Mouse (Mus musculus) megakaryocyte progenitor cell, adult 5-6 weeks (primary cell): ENCODE data around the gene Pxt1. TPM values are rescaled to one million over a fixed set of nuclear protein-coding genes. Genes with fewer than 3 reads are reported as not detected.
A peak's percentile ranks its signal among the peaks of the same experiment; 100 is the strongest.

Source experiments
- ATAC-seq: replicated peaks from 2 replicates; pipeline ENCODE4 v1.8.0; 2016; ENCODE audit warnings: mild to moderate bottlenecking, moderate TSS enrichment, inconsistent platforms; ENCODE audit not compliant: poor library complexity
- total RNA-seq, 2 experiments: library from RNA; stranded (forward) in 1 of 2; stranded (reverse) in 1 of 2; fragments of 157-497, 149-512 nt in 1 of 2; fragments of 200-1000 nt in 1 of 2; gene quantifications; 2 replicates each; pipeline versions ENCODE4 v1.2.3 to v1.2.4; 2015 to 2017

Gene Pxt1
- total RNA-seq, 2 experiments from 2014 or later, result 0.77 TPM; not detected in 1

DNA sequence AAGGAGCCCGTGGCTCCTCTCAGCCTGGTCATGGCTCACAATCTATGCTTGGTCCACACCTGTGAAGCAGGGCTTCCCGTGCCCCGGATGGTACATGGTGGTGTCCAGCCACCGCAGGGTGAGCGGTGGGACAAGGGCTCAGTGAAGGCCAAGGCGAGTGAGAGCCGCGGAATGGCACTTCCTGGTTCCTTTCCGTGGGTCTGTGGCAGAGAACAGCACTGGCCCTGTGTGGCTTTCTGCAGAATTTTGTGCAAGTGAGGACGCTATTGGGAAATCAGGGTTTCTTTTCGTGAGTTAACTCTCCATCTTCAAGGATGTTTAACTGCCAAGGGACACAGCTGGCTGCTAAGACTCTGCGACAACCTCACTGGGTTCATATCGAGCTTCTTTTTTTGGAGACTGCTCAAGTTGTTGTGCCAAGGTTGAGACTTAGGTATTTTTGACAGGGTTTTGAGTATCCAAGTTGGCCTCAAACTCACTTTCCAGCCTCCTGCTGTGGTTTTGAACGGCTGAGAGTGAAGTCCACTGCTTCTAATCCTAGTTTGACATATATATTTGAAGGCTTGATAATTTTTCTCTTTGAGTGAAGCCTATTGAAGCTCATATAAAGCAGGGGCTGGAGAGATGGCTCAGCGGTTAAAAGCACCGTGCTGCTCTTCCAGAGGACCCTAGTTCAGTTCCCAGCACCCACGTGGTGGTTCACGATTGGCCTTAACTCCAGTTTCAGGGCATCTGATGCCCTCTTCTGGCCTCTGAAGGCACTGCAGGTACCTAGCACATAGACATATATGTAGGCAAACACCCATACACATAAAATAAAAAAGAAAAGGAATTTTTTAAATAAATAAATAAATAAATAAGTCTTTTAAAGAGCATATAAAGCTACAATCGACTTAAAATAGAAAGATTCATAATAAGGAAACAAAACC, 3.6 kb upstream of the Pxt1 start:
- ATAC-seq, result peak; percentile 58; the same call in 1 of the 2 replicates

DNA sequence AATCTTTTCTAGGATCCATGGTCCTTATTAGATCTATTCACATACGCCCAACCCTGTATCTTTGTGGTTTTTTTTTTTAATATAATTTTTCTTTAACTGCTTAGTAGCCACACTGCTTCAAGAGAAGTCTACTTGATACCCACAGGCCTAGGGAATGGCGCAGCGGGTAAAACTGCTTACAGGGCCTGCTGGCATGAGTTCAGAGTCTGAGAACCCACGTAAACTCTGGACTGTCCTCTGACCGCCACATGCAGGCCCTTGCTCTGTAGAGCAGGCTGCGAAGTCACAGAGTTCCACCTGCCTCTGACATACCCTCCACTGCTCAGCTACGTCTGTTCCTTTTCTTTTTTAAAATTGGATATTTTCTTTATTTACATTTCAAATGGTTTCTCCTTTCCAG, 841 bp upstream of the Pxt1 start:
- ATAC-seq, result no peak

DNA sequence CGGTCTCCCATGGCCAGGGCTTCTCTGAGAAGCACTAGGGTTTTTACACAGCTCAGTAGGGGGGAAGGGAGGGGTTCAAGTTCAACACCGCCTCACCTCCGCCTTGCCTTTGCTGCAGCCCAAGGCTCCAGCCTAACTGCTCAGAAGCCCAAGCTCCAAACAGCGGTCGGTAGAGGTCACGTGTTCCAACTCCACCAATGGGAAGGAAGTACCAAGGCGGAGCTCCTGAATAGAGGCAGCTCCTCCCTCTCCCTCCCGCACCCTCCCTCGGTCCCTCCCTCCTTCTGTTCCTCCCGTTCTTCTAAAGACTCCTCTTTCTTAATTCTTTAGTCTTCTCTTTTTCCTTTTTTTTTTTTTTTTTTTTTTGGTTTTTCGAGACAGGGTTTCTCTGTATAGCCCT, 1.5 kb downstream of the Pxt1 start:
- peak; percentile 57 for ATAC-seq

DNA sequence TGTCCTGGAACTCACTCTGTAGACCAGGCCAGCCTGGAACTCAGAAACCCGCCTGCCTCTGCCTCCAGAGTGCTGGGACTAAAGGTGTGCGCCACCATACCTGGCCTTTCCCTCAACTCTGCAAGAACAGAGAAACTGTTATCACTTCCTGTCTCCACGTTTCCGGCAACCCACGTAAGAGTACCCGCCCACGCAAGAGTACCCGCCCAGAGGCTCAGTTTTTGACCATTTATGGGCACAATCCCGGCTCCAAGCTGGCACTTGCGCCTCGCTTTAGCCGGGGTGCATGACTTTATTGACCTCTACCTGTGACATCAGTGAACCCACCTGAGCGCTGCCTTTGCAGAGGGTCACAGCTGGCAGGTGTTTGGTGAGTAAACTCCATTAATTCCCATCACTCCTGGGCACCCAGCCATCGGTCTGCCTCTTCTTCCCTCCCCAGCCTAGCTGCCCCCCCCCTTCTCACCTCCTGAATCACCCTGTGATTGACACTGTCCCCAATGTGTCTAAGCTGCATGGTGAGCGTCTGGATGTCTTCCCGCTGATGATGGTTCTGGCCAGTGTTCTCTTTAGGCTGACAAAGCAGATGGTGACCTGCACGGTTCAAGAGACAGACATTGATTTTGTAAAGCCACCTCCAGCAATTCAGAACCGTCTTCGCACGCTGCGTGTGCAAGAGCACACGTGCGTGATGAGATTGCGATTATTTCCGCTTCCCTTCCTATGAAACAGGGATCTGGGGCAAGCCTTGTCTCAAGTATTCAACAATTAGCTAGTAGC, 2.7 kb downstream of the Pxt1 start:
- ATAC-seq, result no peak

DNA sequence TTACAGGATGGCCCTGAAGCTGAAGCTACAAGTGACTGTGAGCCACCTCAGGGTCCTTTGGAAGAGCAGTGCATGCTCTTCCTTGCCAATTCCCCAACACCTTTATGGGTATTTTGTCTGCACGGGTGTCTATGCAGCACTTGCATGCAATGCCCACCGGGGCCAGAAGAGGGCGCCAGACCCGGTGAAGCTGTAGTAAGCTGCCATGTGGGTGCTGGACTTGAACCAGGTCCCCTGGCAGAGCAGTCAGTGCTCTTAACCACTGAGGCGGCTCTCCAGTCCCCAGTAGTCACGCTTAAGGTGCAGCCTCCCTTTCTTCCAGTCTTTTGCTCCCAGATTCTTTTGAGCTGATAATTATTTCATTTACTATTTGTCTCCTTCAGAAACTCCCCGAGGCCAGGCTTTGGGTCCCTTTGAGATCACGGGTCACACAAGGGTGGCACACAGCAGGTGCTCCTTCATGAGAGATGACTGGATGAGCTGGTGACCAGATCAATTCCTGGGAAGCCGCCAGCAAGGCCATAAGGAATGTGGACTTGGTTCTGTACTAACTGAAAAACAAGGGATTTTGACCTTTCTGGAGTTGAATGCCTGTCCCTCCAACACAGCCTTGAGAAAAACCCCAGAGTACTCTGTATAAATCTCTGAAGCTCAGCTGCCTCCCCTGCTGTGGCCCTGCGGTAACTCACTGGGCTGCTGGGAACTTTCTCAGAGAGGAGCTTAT, 6.9 kb downstream of the Pxt1 start:
- peak; percentile 64 for ATAC-seq

DNA sequence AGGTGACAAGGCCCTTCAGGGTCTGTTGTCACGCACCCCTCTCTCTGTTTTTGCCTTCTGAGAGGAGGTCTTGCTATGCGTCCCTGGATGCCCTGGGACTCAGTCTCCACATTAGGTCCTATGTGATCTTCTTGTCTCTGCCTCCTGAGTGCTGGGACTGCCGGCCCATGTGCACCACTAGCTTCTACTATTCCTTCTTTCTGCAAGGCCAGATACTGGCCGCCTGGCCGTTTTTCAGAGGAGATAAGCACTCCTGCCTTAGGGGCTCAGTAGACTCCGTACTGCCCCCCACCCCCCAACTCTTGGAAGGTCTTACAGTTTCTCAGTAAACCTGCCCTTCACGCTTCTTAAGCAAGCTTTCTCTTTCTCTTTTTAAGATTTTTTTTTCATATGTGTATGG, 7.5 kb downstream of the Pxt1 start:
- 0 out of 2 replicates have a peak, but pooled peaks have one; percentile 4 for ATAC-seq

DNA sequence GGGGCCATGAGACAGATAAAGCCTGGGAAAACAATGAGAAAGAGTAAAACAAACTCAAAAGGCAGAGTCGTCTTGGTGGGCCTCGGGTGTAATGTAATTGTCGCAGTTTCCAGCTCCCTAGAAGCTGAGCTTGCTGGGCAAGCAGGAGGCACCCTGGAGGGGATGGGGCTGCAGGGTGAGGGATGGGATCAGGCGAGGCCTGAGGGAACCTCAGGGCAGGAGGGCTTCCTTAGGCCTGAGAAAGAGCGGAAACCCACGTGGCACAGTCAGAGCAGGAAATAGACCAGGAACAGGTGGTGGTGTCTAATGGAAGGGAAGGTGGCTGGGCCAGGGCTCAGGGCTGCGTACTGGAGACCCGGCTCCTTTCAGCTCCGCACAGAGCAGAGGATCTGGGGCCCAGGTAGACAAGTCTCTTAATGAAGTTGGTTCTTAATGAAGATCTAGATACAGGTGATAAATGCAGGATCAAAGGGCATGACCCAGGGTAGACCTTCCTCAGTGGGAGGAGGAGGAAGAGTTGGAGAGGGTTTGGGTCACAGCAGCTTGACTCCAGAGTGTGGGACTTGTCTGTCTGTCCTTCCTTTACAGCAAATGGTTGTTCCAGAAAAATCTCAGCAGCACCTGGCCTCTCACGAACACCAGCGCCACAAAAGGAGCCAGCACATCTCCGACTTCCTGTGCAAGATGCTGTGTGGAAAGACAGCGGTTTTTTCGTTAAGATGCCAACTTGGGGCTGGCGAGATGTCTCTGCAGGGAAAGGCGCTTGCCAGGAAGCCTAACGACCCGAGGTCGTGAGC, 9.3 kb downstream of the Pxt1 start:
- ATAC-seq, result no peak

DNA sequence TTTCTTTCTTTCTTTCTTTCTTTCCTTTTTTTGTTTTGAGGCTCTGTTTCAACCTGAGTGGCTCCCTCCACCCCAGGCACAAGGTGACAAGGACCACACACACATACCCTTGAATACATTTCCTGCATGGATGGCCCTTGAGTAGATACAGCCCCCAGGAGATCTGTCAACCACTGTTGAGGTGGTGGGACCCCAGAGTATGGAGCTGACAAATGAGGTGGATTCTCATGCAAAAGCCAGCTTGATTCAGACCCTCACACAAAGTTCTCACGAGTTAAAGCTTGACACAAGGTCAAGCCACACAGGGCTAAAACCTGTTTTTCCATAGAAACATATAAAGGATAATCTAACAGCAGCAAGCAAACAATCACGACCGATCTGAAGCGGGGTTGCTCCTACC, 11.4 kb downstream of the Pxt1 start:
- ATAC-seq, result no peak

DNA sequence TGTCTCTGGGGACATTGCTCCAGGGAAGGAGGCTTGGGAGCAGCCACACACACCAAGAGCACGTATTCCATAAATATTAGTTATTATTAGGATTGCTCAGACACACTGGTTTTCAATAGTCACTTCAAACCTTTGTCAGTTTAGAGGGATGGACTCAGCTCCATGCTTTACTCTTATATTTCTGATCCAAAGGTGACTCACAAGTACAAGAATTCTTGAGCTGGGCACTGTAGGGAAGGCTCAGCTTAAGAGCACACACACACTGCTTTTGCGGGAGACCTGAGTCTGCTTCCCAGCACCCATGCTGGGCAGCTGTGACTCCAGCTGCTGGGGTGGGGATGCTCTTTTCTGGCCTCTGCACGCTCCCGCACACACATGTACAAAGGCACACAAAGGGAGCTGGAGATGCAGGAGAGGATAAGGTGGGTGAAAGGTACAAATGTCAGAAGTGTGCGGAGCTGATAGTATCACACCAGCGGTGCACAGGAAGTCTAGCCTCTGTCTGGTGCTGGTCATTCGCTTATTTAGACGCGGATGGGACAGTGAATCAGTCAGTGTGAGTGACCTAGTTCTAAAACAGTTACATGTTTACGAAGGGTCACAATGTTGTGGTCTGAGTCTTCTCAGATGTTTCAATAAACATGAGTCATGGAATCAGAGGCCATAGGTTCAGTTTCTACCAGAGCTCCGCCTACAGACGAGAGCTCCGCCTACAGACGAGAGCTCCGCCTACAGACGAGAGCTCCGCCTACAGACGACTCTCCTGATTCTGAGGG, 12.0 kb downstream of the Pxt1 start:
- ATAC-seq, result no peak

DNA sequence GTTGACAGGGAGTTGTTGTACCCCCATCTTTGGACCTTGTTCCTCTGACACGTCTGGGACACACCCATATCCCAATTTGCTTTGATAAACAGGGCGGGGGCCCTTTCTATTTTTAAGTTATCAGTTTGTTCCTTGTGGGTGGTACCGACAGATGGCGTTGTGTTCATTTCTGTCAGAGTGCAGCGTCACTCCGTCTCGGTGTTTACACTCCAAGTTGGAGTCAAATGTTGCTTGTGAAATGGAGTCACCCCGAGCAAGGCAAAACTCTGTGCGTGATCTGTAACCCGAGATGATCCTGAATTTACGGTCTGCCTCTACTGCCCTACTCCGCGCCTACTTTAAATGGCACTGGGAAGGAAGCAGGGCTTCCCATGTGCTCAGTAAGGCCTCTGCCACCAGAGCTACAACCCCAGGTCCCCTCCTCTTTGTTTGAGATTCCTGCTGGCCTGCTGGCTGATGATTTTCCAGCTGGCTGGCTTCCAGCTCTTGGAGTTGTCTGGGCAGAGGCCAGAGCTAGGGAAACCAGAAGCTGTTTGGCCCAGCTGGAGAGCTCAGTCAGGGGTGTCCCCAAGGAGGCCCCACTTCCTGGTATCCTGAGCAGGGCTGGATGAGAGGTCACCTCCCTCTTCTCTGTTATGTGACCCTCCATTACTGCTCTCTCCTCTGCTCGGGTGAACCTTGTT, 13.1 kb downstream of the Pxt1 start:
- peak; percentile 86 for ATAC-seq

DNA sequence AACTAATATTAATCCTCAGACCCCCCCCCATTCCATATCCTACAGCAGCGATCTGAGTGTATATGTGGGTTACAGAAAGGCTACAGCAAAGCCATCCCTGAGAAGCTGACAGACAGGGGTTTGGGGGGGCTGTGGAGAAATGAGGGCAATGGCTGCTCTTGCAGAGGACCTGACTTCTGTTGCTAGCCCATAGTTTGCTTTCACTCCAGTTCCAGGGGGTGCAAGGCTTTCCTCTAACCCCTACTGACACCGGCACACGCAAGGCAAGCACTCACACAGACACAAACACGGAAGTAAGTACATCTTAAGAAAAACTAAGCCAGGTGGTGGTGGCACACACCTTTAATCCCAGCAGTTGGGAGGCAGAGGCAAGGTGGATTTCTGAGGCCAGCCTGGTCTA, 14.3 kb downstream of the Pxt1 start:
- ATAC-seq, result no peak

DNA sequence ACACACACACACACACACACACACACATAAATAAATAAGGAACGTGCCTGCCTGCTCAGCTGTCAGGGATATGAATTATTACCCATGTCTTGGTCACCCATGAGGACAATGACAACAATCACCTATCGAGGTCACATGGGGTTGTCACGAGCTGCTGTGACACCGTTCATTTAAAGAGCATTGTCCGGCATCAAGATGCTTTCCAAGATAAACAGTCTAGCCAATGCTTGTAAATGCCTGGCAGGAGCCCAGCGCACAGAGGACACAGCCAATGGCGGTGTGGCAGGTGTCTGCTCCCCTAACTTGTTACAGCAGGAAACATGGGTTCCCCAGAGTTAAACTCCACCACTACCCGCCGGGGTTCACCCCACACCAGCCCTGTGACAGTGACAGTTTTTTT, 15.6 kb downstream of the Pxt1 start:
- ATAC-seq, result no peak

DNA sequence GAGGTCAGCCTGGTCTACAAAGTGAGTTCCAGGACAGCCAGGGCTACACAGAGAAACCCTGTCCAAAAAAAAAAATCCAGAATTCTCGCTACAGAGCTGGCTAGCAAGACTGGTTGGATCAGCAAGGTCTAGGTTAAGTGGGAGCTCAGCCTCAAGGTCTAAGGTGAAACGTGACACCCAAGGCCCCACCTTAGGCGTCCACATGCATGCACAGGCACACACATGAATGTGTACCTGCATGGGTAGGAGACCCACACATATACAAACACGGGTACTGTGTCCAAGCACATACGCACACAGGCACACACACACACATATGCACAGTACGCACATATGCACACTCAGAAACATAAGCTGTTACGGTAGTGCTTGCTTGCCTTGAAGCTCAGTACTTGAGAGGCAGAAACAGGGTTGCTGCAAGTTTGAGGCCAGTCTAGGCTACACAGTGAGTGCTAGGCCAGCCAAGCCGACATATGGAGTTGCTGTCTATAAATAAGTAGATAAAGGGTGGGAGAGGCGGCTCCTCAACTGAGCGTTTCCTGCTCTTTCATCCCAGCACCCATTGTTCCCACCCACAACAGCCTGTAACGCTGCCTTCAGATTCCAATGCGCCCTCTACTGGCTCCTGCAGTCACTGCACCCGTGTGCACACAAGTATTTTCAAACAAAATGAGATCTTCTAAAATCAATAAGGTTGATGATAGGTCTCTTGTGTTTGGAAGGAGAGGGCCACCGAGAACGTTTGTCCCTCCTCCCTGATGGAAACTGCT, 16.6 kb downstream of the Pxt1 start:
- ATAC-seq, result peak; percentile 53

DNA sequence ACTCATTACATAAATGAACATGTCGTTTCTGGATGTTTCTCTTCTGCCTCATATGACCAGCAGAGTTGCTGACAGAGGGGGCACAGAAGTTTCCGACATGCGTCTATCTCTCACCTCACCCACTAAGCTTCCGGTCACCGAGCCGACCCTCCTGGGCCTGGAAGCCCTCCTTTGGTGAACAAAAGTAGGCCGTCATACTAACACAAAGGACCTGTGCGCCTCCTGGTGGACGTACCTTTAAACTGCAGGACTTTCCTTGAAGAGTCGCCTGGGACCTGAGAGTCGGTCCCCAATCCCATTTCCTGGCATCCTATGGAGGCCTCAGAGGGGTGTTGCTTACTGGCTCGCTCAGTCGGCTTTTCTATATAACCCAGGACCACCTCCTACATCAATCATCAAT, 17.3 kb downstream of the Pxt1 start:
- peak; percentile 53 for ATAC-seq

DNA sequence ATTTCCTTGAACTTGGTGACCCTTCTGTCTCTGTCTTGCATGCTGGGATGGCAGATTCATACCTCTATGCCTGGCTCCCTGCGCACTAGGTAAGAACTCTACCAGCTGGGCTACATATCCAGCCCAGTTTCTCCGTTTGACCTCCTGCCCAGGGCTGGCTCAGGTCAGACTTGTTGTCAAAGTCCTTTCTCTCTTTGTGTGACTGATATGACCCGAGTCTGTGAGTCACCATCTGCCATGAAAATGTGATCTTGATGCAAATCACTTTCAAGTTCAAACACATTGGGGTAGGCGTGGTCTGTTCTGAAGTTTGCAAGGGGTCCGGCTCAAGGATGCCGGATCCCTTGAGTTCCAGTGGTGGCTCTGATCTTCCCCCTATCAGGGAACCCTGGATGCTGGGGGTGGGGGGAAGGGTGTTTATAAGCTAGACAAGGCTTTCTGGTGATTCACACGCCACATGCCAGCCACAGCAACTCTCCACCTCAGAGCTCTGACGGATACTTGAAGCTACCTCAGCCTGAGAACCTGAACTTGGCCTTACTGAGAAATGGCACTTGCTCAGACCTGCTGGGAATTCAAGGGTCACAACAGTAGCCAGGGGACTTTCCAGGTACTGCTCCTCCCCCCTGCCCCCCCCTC, 18.6 kb downstream of the Pxt1 start:
- no peak for ATAC-seq

DNA sequence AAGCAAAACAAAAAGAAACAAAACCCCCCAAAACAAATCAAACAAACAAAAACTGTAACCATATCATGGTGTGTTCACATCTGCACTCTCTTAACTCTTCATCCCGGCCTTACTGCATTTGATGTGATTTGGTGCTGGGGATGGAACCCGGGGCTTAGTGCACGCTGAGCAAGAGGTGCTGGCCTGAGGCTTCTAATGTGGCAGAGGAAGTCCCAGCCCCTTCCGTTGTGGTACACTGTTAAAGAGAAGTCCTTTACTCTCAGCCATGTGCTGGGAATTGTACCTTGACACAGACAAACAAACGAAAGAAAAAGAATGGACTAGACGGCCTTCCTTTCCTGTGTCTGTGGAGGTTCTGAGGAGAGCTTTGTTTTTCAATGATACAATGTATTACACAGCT, 21.5 kb downstream of the Pxt1 start:
- peak; percentile 52; the same call in 1 of the 2 replicates for ATAC-seq

DNA sequence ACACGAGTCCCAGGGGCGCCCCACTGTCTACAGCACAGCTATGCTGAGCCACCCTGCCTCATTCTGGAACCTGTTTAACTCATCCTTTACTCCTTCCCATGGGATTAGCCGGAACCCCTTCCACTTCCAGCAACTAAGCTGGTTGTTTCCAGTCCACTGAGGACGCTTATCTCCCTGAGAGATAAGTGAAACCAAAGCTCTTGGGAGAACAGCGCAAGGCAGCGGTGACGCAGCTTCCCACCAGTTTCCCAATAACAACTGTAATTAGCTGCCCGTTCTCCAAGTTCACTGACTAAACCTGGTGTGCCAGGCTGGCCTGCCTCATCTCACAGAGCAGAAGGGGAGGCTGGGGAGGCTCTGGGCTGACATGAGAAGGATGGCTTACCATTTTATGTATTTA, 22.6 kb downstream of the Pxt1 start:
- ATAC-seq, result peak; percentile 61

DNA sequence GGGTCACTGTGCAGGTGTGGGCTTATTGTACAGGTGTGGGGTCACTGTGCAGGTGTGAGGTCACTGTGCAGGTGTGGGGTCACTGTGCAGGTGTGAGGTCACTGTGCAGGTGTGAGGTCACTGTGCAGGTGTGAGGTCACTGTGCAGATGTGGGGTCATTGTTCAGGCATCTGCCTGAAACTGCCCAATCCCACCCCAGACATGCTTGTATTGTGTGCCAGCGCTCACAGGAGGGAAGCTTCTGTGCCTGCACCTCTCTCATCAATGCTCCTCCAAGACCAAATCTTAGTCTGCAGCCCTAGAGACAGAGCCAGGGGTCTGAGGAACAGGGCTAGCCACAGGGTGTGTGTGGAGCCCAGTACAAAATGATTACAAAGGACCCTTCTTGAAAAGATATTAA, 27.1 kb downstream of the Pxt1 start:
- ATAC-seq, result no peak
